ENCODE assay signal across 8 mouse cellular contexts in the genomic region with DNA sequence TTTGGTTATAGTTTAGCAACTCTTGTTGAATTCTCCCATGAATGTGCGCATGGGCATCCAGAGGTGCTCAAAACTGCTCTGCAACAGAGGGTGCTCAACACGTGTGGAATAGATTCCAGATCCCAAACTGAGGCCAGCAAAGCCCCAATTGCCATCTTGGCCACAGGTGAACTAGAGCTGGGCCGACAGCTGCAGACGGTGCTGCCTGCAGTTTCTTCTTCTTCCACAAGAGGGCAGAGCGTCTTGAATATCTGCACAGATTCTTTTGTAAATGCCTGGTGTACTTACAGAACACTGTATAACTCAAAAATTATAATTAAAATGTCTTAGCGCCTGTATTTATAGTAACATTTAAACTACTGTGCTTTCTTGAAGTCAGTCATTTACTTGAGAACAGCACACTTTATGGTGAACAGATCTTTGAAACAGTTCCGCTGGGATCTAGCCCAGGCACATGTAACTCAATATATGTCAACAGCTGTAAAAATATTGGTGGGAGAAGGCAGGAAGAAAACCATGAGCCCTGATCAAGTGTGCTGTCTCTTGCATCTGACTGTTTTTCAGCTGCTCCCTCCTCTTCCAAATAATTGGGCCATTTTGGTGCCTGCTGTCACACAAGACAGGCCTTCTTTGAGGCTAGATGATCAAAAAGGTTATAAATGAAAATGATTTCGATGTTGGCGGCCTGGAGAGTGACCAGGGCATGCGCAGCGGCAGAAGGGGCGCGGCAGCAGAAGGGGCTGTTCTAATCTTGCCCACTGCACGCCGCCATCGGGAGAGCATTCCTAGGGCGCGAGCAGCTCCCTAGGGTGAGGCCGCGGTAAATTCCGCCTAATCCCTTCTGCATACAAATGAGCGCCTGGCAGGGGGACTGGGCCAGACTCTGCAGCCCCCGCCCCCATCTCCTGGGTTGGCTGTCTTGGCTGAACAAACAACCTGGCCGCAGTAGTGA.
DNase-seq lines count a peak whose midpoint lies in the region; ATAC-seq and TF ChIP-seq lines count a peak whose summit lies in the region.

No protein-coding gene starts in this region.

- no peaks in the 10 kb centered on the region for H3K79me2 ChIP-seq in heart, adult 2 months (replicated peaks; ENCODE audit: control insufficient read depth, insufficient read depth, low read length)

- no peak for TF ChIP-seq POLR2A in heart, adult 2 months (IDR thresholded peaks at IDR 0.05; ENCODE audit: insufficient read depth, low read depth, low read length)

- peak overlapping the region; percentile 53 for H3K4me2 ChIP-seq in limb, embryonic 13.5 days (replicated peaks)
- peak overlapping the region; percentile 28 for H3K4me2 ChIP-seq in stomach, embryonic 14.5 days (replicated peaks; ENCODE audit: low read depth, low read length)

- no peak for TF ChIP-seq CTCF in heart, adult 2 months (IDR thresholded peaks at IDR 0.05)

- TF ChIP-seq EP300 in heart, adult 2 months (IDR thresholded peaks at IDR 0.05; ENCODE audit: insufficient read depth, low read depth, low read length) = no peak

- intact Hi-C loops in heart, postnatal 25 days (cut with DNase I) = loop anchor here (2.0 to 5.0 kb wide), 3 partner anchors 76 to 307 kb away; no protein-coding TSS in a partner anchor
- intact Hi-C loops in heart, adult 2 months (cut with DNase I) = loop anchor here (2.0 to 5.0 kb wide), 3 partner anchors 86 to 307 kb away; no protein-coding TSS in a partner anchor

- DNase-seq in heart, adult 11 months = peak; percentile 91
- DNase-seq in heart, postnatal 25 days (ENCODE audit: low spot score) = no peak
- peak; percentile 78 for DNase-seq in embryonic facial prominence, embryonic 10.5 days (ENCODE audit: low spot score)
- peak; percentile 58 to 78 for DNase-seq in heart, adult 2 months
- DNase-seq in kidney, adult 9 months = peak; percentile 73
- peak; percentile 30 for DNase-seq in naive thymus-derived CD4-positive, alpha-beta T cell, adult 2 months (ENCODE audit: low read depth)

- peak; percentile 84 for ATAC-seq in limb, embryonic 13.5 days (ENCODE audit: low FRiP score, low read depth)
- ATAC-seq in stomach, embryonic 14.5 days (ENCODE audit: insufficient number of reproducible peaks, insufficient read depth, low FRiP score, low read depth) = peak; percentile 78

- peak overlapping the region; percentile 80 for H3K27ac ChIP-seq in embryonic facial prominence, embryonic 10.5 days (replicated peaks)
- no peak overlapping the region for H3K27ac ChIP-seq in heart, adult 2 months
- peak overlapping the region; percentile 77 for H3K27ac ChIP-seq in limb, embryonic 13.5 days
- peak overlapping the region; percentile 62 for H3K27ac ChIP-seq in stomach, embryonic 14.5 days (ENCODE audit: low read length)

- 6% methylated on average over 24 of the region's 24 CpGs for WGBS in embryonic facial prominence, embryonic 10.5 days
- 33% methylated on average over 24 of the region's 24 CpGs for WGBS in heart, adult 2 months
- 5% methylated on average over 24 of the region's 24 CpGs for WGBS in limb, embryonic 13.5 days
- 9% methylated on average over 24 of the region's 24 CpGs for WGBS in stomach, embryonic 14.5 days

- H3K36me3 ChIP-seq in embryonic facial prominence, embryonic 10.5 days (replicated peaks) = no peaks in the 10 kb centered on the region
- no peaks in the 10 kb centered on the region for H3K36me3 ChIP-seq in heart, adult 2 months (ENCODE audit: control insufficient read depth, insufficient read depth, low read length)
- H3K36me3 ChIP-seq in limb, embryonic 13.5 days = no peaks in the 10 kb centered on the region
- H3K36me3 ChIP-seq in stomach, embryonic 14.5 days (ENCODE audit: control insufficient read depth, insufficient read depth, low read length) = no peaks in the 10 kb centered on the region

- no peak overlapping the region for H3K9ac ChIP-seq in heart, adult 2 months (ENCODE audit: low read depth, low read length)
- peak overlapping the region; percentile 48; the same call in 1 of the 2 replicates for H3K9ac ChIP-seq in limb, embryonic 13.5 days
- H3K9ac ChIP-seq in stomach, embryonic 14.5 days (replicated peaks; ENCODE audit: low read depth, low read length) = no peak overlapping the region

- no peaks in the 10 kb centered on the region for H3K27me3 ChIP-seq in embryonic facial prominence, embryonic 10.5 days (replicated peaks; ENCODE audit: low read depth, poor library complexity, severe bottlenecking)
- no peaks in the 10 kb centered on the region for H3K27me3 ChIP-seq in heart, adult 2 months (ENCODE audit: control insufficient read depth, insufficient read depth, low read length)
- no peaks in the 10 kb centered on the region for H3K27me3 ChIP-seq in limb, embryonic 13.5 days
- H3K27me3 ChIP-seq in stomach, embryonic 14.5 days (ENCODE audit: control insufficient read depth, insufficient read depth, low read length) = no peaks in the 10 kb centered on the region

- H3K4me1 ChIP-seq in embryonic facial prominence, embryonic 10.5 days = peaks cover 50% of the 10 kb centered on the region
- peaks cover 5% of the 10 kb centered on the region for H3K4me1 ChIP-seq in heart, adult 2 months (ENCODE audit: control insufficient read depth, insufficient read depth, low read length)
- peaks cover 67% of the 10 kb centered on the region for H3K4me1 ChIP-seq in limb, embryonic 13.5 days
- peaks cover 38% of the 10 kb centered on the region for H3K4me1 ChIP-seq in stomach, embryonic 14.5 days (ENCODE audit: control insufficient read depth, insufficient read depth, low read length)

- H3K4me3 ChIP-seq in embryonic facial prominence, embryonic 10.5 days = peak overlapping the region; percentile 47
- H3K4me3 ChIP-seq in heart, adult 2 months = no peak overlapping the region
- H3K4me3 ChIP-seq in limb, embryonic 13.5 days = peak overlapping the region; percentile 9
- H3K4me3 ChIP-seq in stomach, embryonic 14.5 days (ENCODE audit: low read depth, low read length) = no peak overlapping the region

- no peaks in the 10 kb centered on the region for H3K9me3 ChIP-seq in embryonic facial prominence, embryonic 10.5 days
- H3K9me3 ChIP-seq in limb, embryonic 13.5 days = no peaks in the 10 kb centered on the region
- H3K9me3 ChIP-seq in stomach, embryonic 14.5 days (ENCODE audit: control insufficient read depth, low read depth, low read length) = no peaks in the 10 kb centered on the region

Comparison
In these comparisons a context has a peak if more than half of its experiments do, and no peak if none do; other contexts are left out.
1. H3K4me3 ChIP-seq: peak in embryonic facial prominence, embryonic 10.5 days (single experiment) and limb, embryonic 13.5 days (single experiment); none in heart, adult 2 months (single experiment) and stomach, embryonic 14.5 days (single experiment).